Mouse (Mus musculus) megakaryocyte, embryonic 14.5 days (primary cell): ENCODE data around the gene Galp.

Experiments used
- FLI1 ChIP-seq: IDR thresholded peaks from 2 replicates; pipeline ENCODE4 v1.6.1; 2012; ENCODE audit warnings: low read length, inconsistent platforms, mixed read lengths
- GATA1 ChIP-seq: IDR thresholded peaks from 3 replicates; pipeline ENCODE4 v1.6.1; 2012; ENCODE audit warnings: mixed read lengths, low read length, inconsistent platforms, borderline replicate concordance

- TF ChIP-seq GATA1: no peak
- no peak for TF ChIP-seq FLI1
These were observed 13.1 kb upstream of the Galp start for GRCm38 (mm10) chr7:6183802-6184201.
